Mouse (Mus musculus) stomach, embryonic 15.5 days (tissue): ENCODE data around the gene Rdh19. TPM values are rescaled to one million over a fixed set of nuclear protein-coding genes. Genes with fewer than 3 reads are reported as not detected.
"Not testable (repeated sequence)": the region's sequence is repeated elsewhere in the genome, so short reads cannot be mapped to it uniquely, and the experiment has no call there.

Experiments
- ATAC-seq: fragments of 200-750 bp; cut with Nextera tagmentation; 2 replicates; pipeline ENCODE4 v1.8.0; 2017; ENCODE audit warnings: low read depth, moderate number of reproducible peaks, moderate TSS enrichment; ENCODE audit not compliant: insufficient read depth, low FRiP score
- H3K27ac ChIP-seq: fragments of 300-500 bp; sonication (generic); 2 replicates; pipeline ENCODE4 v1.5.1; 2015; ENCODE audit warnings: mild to moderate bottlenecking, inconsistent platforms
- H3K27me3 ChIP-seq: fragments of 300-500 bp; sonication (generic); replicated peaks from 2 replicates; pipeline ENCODE4 v1.6.1; 2015; ENCODE audit warnings: inconsistent platforms
- H3K36me3 ChIP-seq: fragments of 300-500 bp; sonication (generic); 2 replicates; pipeline ENCODE4 v1.6.1; 2015; ENCODE audit warnings: inconsistent platforms
- H3K4me1 ChIP-seq: fragments of 300-500 bp; sonication (generic); 2 replicates; pipeline ENCODE4 v1.6.1; 2015; ENCODE audit warnings: inconsistent platforms
- H3K4me2 ChIP-seq: fragments of 300-500 bp; sonication (generic); 2 replicates; pipeline ENCODE4 v1.6.1; 2015; ENCODE audit warnings: mild to moderate bottlenecking, inconsistent platforms
- H3K4me3 ChIP-seq: fragments of 300-500 bp; sonication (generic); replicated peaks from 2 replicates; pipeline ENCODE4 v1.5.1; 2015; ENCODE audit warnings: inconsistent platforms
- H3K9ac ChIP-seq: fragments of 300-500 bp; sonication (generic); 2 replicates; pipeline ENCODE4 v1.6.1; 2015; ENCODE audit warnings: inconsistent platforms
- H3K9me3 ChIP-seq: fragments of 300-500 bp; sonication (generic); 2 replicates; pipeline ENCODE4 v1.6.1; 2016; ENCODE audit warnings: inconsistent platforms
- WGBS: fragments of 180-500 bp; shearing (Covaris S2); methylation state at CpG from one replicate; pipeline ENCODE4 v1.1.7; 2015; 5-methylcytosine and 5-hydroxymethylcytosine counted together
- polyA plus RNA-seq: library from polyadenylated mRNA; unstranded; fragments of >200 nt; fragmentation: Nextera tagmentation; extraction: Ambion mirVana; gene quantifications from 2 replicates; pipeline ENCODE4 v1.2.1, GENCODE M21; 2015

The Rdh19 gene
- not detected in 2 replicates for polyA plus RNA-seq

- Histone ChIP-seq H3K4me2 (no peak within 1 kb of the TSS), H3K4me1 (no peaks in the 10 kb centered on the region), H3K27ac (no peak within 1 kb of the TSS), H3K4me3 (no peak within 1 kb of the TSS), H3K9me3 (no peaks in the 10 kb centered on the region), H3K36me3 (no peaks in the 10 kb centered on the region), H3K9ac (no peak within 1 kb of the TSS), H3K27me3 (no peaks in the 10 kb centered on the region)
- no peak for ATAC-seq
- WGBS: 33% methylated on average over 1 of the region's 1 CpGs
These were observed at the start of gene Rdh19 for GRCm38 (mm10) chr10:127849628-127850027. Rdh19 (plus strand) TSS chr10:127849928.

- no peaks in the 10 kb centered on the region for H3K27me3 ChIP-seq
- no peaks in the 10 kb centered on the region for H3K9me3 ChIP-seq
- no peak within 1 kb of the TSS for H3K4me2 ChIP-seq
- H3K27ac ChIP-seq: no peak within 1 kb of the TSS
- no peak within 1 kb of the TSS for H3K4me3 ChIP-seq
- ATAC-seq: no peak
- WGBS: 85% methylated on average over 6 of the region's 6 CpGs
- H3K36me3 ChIP-seq: no peaks in the 10 kb centered on the region
- no peak within 1 kb of the TSS for H3K9ac ChIP-seq
- no peaks in the 10 kb centered on the region for H3K4me1 ChIP-seq
These were observed 48.8 kb upstream of the Rdh19 start, which contains the start of gene Rdh16 for GRCm38 (mm10) chr10:127800891-127801290. Rdh16 (plus strand) TSS chr10:127801152.

- no peak for ATAC-seq
- WGBS: 77% methylated on average over 2 of the region's 2 CpGs
- no peaks in the 10 kb centered on the region for H3K36me3 ChIP-seq
- no peak overlapping the region for H3K4me3 ChIP-seq
- no peak overlapping the region for H3K9ac ChIP-seq
- no peaks in the 10 kb centered on the region for H3K4me1 ChIP-seq
- no peaks in the 10 kb centered on the region for H3K9me3 ChIP-seq
- H3K27me3 ChIP-seq: no peaks in the 10 kb centered on the region
- H3K27ac ChIP-seq: no peak overlapping the region
- no peak overlapping the region for H3K4me2 ChIP-seq
These were observed 48.1 kb upstream of the Rdh19 start for GRCm38 (mm10) chr10:127801612-127802011.

GRCm38 (mm10) chr10:127802236-127802635 is 47.5 kb upstream of the Rdh19 start:
- no peaks in the 10 kb centered on the region for H3K4me1 ChIP-seq
- no peak overlapping the region for H3K4me3 ChIP-seq
- H3K9ac ChIP-seq: no peak overlapping the region
- H3K4me2 ChIP-seq: no peak overlapping the region
- no peaks in the 10 kb centered on the region for H3K36me3 ChIP-seq
- WGBS: 76% methylated on average over 5 of the region's 5 CpGs
- no peaks in the 10 kb centered on the region for H3K27me3 ChIP-seq
- H3K9me3 ChIP-seq: no peaks in the 10 kb centered on the region
- ATAC-seq: no peak
- H3K27ac ChIP-seq: no peak overlapping the region

GRCm38 (mm10) chr10:127804416-127804815 is 45.3 kb upstream of the Rdh19 start:
- ATAC-seq: no peak

GRCm38 (mm10) chr10:127815888-127816287 is 33.8 kb upstream of the Rdh19 start:
- no peaks in the 10 kb centered on the region for H3K36me3 ChIP-seq
- no peak overlapping the region for H3K4me3 ChIP-seq
- H3K27ac ChIP-seq: no peak overlapping the region
- no peaks in the 10 kb centered on the region for H3K27me3 ChIP-seq
- H3K9ac ChIP-seq: no peak overlapping the region
- H3K4me2 ChIP-seq: no peak overlapping the region
- ATAC-seq: no peak
- no peaks in the 10 kb centered on the region for H3K4me1 ChIP-seq
- H3K9me3 ChIP-seq: no peaks in the 10 kb centered on the region

More at GRCm38 (mm10) chr10:127804416-127804815, 45.3 kb upstream of the Rdh19 start:
- Histone ChIP-seq H3K27ac (no peak overlapping the region), H3K9me3 (no peaks in the 10 kb centered on the region), H3K36me3 (no peaks in the 10 kb centered on the region), H3K4me1 (no peaks in the 10 kb centered on the region), H3K4me2 (no peak overlapping the region), H3K4me3 (no peak overlapping the region), H3K27me3 (no peaks in the 10 kb centered on the region), H3K9ac (no peak overlapping the region)
- WGBS: 57% methylated on average over 7 of the region's 7 CpGs

- not testable (repeated sequence) for H3K4me1 ChIP-seq, H3K9me3 ChIP-seq, H3K27ac ChIP-seq, ATAC-seq, H3K36me3 ChIP-seq, H3K4me2 ChIP-seq, H3K4me3 ChIP-seq, H3K9ac ChIP-seq, H3K27me3 ChIP-seq
- WGBS: 60% methylated on average over 4 of the region's 4 CpGs
These were observed 32.3 kb upstream of the Rdh19 start for GRCm38 (mm10) chr10:127817268-127817910.

GRCm38 (mm10) chr10:127821806-127822205 is 27.9 kb upstream of the Rdh19 start:
- not testable (repeated sequence) for ATAC-seq, H3K4me1 ChIP-seq, H3K27me3 ChIP-seq, H3K27ac ChIP-seq, H3K9me3 ChIP-seq, H3K36me3 ChIP-seq, H3K4me3 ChIP-seq, H3K9ac ChIP-seq, H3K4me2 ChIP-seq
- WGBS: 86% methylated on average over 2 of the region's 2 CpGs

GRCm38 (mm10) chr10:127825386-127825785 is 24.3 kb upstream of the Rdh19 start:
- no peak for ATAC-seq
- H3K4me2 ChIP-seq: no peak overlapping the region
- H3K27ac ChIP-seq: no peak overlapping the region
- no peaks in the 10 kb centered on the region for H3K27me3 ChIP-seq
- H3K36me3 ChIP-seq: no peaks in the 10 kb centered on the region
- H3K4me3 ChIP-seq: no peak overlapping the region
- WGBS: 77% methylated on average over 6 of the region's 6 CpGs
- no peak overlapping the region for H3K9ac ChIP-seq
- no peaks in the 10 kb centered on the region for H3K9me3 ChIP-seq
- no peaks in the 10 kb centered on the region for H3K4me1 ChIP-seq

GRCm38 (mm10) chr10:127829121-127829520 is 20.6 kb upstream of the Rdh19 start:
- Histone ChIP-seq H3K27ac (no peak overlapping the region), H3K4me3 (no peak overlapping the region), H3K27me3 (no peaks in the 10 kb centered on the region), H3K36me3 (no peaks in the 10 kb centered on the region), H3K4me1 (no peaks in the 10 kb centered on the region), H3K4me2 (no peak overlapping the region), H3K9ac (no peak overlapping the region), H3K9me3 (no peaks in the 10 kb centered on the region)
- 72% methylated on average over 3 of the region's 3 CpGs for WGBS
- no peak for ATAC-seq

GRCm38 (mm10) chr10:127834186-127834585 is 15.5 kb upstream of the Rdh19 start:
- not testable (repeated sequence) for H3K27me3 ChIP-seq, H3K4me2 ChIP-seq, H3K9ac ChIP-seq, H3K27ac ChIP-seq, H3K36me3 ChIP-seq, H3K4me1 ChIP-seq, H3K4me3 ChIP-seq, ATAC-seq, H3K9me3 ChIP-seq
- 90% methylated on average over 1 of the region's 1 CpGs for WGBS

GRCm38 (mm10) chr10:127835292-127835691 is 14.4 kb upstream of the Rdh19 start:
- Histone ChIP-seq H3K4me1 (no peaks in the 10 kb centered on the region), H3K9ac (no peak overlapping the region), H3K27ac (no peak overlapping the region), H3K27me3 (no peaks in the 10 kb centered on the region), H3K9me3 (no peaks in the 10 kb centered on the region), H3K4me3 (no peak overlapping the region), H3K4me2 (no peak overlapping the region), H3K36me3 (no peaks in the 10 kb centered on the region)
- no peak for ATAC-seq
- 69% methylated on average over 5 of the region's 5 CpGs for WGBS

- H3K4me1 ChIP-seq, H3K36me3 ChIP-seq, H3K4me3 ChIP-seq, H3K9me3 ChIP-seq, H3K4me2 ChIP-seq, H3K9ac ChIP-seq, ATAC-seq, H3K27me3 ChIP-seq, H3K27ac ChIP-seq: not testable (repeated sequence)
- WGBS: 89% methylated on average over 5 of the region's 5 CpGs
These were observed 11.9 kb upstream of the Rdh19 start for GRCm38 (mm10) chr10:127837793-127838192.
